Mouse (Mus musculus) brain, embryonic 14.5 days (tissue): Measurements from ENCODE around the gene Cela1.

Experiments used
- CTCF ChIP-seq: fragments of 200-500 bp; IDR thresholded peaks from 2 replicates; pipeline ENCODE4 v1.5.1; 2012; ENCODE audit warnings: inconsistent platforms, mild to moderate bottlenecking, moderate library complexity, borderline replicate concordance; ENCODE audit not compliant: insufficient read depth, insufficient read length; ENCODE audit errors: extremely low read depth
- POLR2A ChIP-seq: fragments of 200-500 bp; IDR thresholded peaks from 2 replicates; pipeline ENCODE4 v1.6.1; 2012; ENCODE audit warnings: mild to moderate bottlenecking, inconsistent platforms, borderline replicate concordance; ENCODE audit not compliant: poor library complexity, insufficient read depth, insufficient read length, severe bottlenecking; ENCODE audit errors: extremely low read depth

DNA sequence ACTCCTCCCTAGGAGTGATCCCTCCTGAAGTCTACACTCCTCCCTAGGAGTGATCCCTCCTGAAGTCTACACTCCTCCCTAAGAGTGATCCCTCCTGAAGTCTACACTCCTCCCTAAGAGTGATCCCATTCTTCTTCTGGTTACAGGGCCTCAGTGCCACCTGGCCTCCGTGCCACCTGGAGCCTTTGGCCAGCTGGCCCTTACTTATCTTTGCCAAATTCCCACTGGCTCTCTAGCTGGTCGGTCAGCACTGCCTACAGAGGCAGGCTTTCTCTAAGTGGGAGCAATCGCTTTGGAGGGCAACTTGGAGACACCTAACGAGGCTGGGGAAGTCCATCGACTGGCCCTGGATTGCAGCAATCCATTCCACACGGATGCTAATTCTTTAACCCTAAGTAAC is 41.6 kb downstream of the Cela1 start:
- TF ChIP-seq POLR2A: no peak
- no peak for TF ChIP-seq CTCF
